Mouse (Mus musculus) heart, embryonic 14.5 days (tissue): ENCODE measurements around the gene Dglucy. TPM values are rescaled to one million over a fixed set of nuclear protein-coding genes. Genes with fewer than 3 reads are reported as not detected.

Source experiments
- ATAC-seq: fragments of 200-750 bp; cut with Nextera tagmentation; 2 replicates; pipeline ENCODE4 v1.8.0; 2017; ENCODE audit warnings: low read depth, moderate TSS enrichment; ENCODE audit not compliant: insufficient number of reproducible peaks, insufficient read depth, low FRiP score
- H3K27ac ChIP-seq, 2 experiments: fragments of 200-500 bp in 1 of 2; fragments of 300-500 bp in 1 of 2; sonication (generic) in 1 of 2; replicated peaks in 1 of 2; 2 replicates each; pipeline ENCODE4 v1.5.1; 2012 to 2014; ENCODE audit warnings: low read depth in 2 of 2, low read length in 2 of 2, control low read depth in 1 of 2, mild to moderate bottlenecking in 1 of 2, mixed read lengths in 1 of 2; ENCODE audit not compliant: control insufficient read depth in 1 of 2, insufficient read depth in 1 of 2
- H3K27me3 ChIP-seq: fragments of 300-500 bp; sonication (generic); 2 replicates; pipeline ENCODE4 v1.6.1; 2014; ENCODE audit warnings: mild to moderate bottlenecking, low read length, control low read depth; ENCODE audit not compliant: control insufficient read depth, insufficient read depth
- H3K36me3 ChIP-seq: fragments of 300-500 bp; sonication (generic); 2 replicates; pipeline ENCODE4 v1.6.1; 2014; ENCODE audit warnings: mild to moderate bottlenecking, control low read depth, low read length, mixed read lengths; ENCODE audit not compliant: control insufficient read depth, insufficient read depth
- H3K4me1 ChIP-seq, 2 experiments: fragments of 200-500 bp in 1 of 2; fragments of 300-500 bp in 1 of 2; sonication (generic) in 1 of 2; 2 replicates each; pipeline ENCODE4 v1.6.1; 2012 to 2014; ENCODE audit warnings: low read length in 2 of 2, control low read depth in 1 of 2, mixed read lengths in 1 of 2; ENCODE audit not compliant: control insufficient read depth in 2 of 2, insufficient read depth in 2 of 2
- H3K4me2 ChIP-seq: fragments of 300-500 bp; sonication (generic); 2 replicates; pipeline ENCODE4 v1.6.1; 2014; ENCODE audit warnings: mild to moderate bottlenecking, low read length
- H3K4me3 ChIP-seq, 2 experiments: fragments of 200-500 bp in 1 of 2; fragments of 300-500 bp in 1 of 2; sonication (generic) in 1 of 2; 2 replicates each; pipeline ENCODE4 v1.5.1; 2012 to 2014; ENCODE audit warnings: low read length in 2 of 2, mild to moderate bottlenecking in 2 of 2, control low read depth in 1 of 2, low read depth in 1 of 2, moderate library complexity in 1 of 2; ENCODE audit not compliant: control insufficient read depth in 1 of 2, insufficient read depth in 1 of 2
- H3K9ac ChIP-seq: fragments of 300-500 bp; sonication (generic); 2 replicates; pipeline ENCODE4 v1.6.1; 2014; ENCODE audit warnings: mild to moderate bottlenecking, low read length
- H3K9me3 ChIP-seq: fragments of 300-500 bp; sonication (generic); 2 replicates; pipeline ENCODE4 v1.6.1; 2016; ENCODE audit warnings: low read length, control low read depth; ENCODE audit not compliant: control insufficient read depth
- WGBS: fragments of 180-500 bp; shearing (Covaris S2); extraction: QIAGEN DNeasy Blood & Tissue Kit; methylation state at CpG from one replicate; pipeline ENCODE4 v1.1.7; 2014; 5-methylcytosine and 5-hydroxymethylcytosine counted together
- polyA plus RNA-seq: library from polyadenylated mRNA; unstranded; fragments of >200 nt; fragmentation: Nextera tagmentation; extraction: Ambion mirVana; gene quantifications from 2 replicates; pipeline ENCODE4 v1.2.1, GENCODE M21; 2014

Gene Dglucy
- polyA plus RNA-seq, result 4.8 and 5.9 TPM in 2 replicates

- H3K9ac ChIP-seq, result peak within 1 kb of the TSS; percentile 68
Measured at GRCm38 (mm10) chr12:100778934-100779865, at the start of gene Dglucy. Dglucy (plus strand) TSS chr12:100779057.

GRCm38 (mm10) chr12:100735156-100735555 lies 43.7 kb upstream of the Dglucy start:
- Histone ChIP-seq H3K4me1 (no peaks in the 10 kb centered on the region), H3K9me3 (no peaks in the 10 kb centered on the region), H3K4me3 (no peak overlapping the region), H3K4me2 (no peak overlapping the region), H3K27me3 (no peaks in the 10 kb centered on the region), H3K9ac (no peak overlapping the region), H3K36me3 (no peaks in the 10 kb centered on the region), H3K27ac (no peak overlapping the region)
- no peak for ATAC-seq
- WGBS, result 73% methylated on average over 5 of the region's 5 CpGs

More at GRCm38 (mm10) chr12:100778934-100779865, at the start of gene Dglucy:
- Histone ChIP-seq H3K9me3 (no peaks in the 10 kb centered on the region), H3K27ac (peak within 1 kb of the TSS; percentile 44 to 62), H3K4me2 (peak within 1 kb of the TSS; percentile 56), H3K4me1 (peaks cover 11 to 14% of the 10 kb centered on the region in 2 experiments), H3K27me3 (no peaks in the 10 kb centered on the region), H3K36me3 (no peaks in the 10 kb centered on the region), H3K4me3 (peak within 1 kb of the TSS; percentile 31)
- peak; percentile 91 for ATAC-seq
- 40% methylated on average over 12 of the region's 12 CpGs for WGBS

- 87% methylated on average over 2 of the region's 2 CpGs for WGBS
Measured at GRCm38 (mm10) chr12:100735581-100735980, 43.3 kb upstream of the Dglucy start.

GRCm38 (mm10) chr12:100738498-100738897 lies 40.4 kb upstream of the Dglucy start:
- Histone ChIP-seq H3K9ac (no peak overlapping the region), H3K27ac (no peak overlapping the region), H3K9me3 (0 out of 2 replicates have a peak, but pooled peaks cover 4% of the 10 kb centered on the region), H3K36me3 (no peaks in the 10 kb centered on the region), H3K4me1 (no peaks in the 10 kb centered on the region), H3K4me3 (no peak overlapping the region), H3K27me3 (no peaks in the 10 kb centered on the region), H3K4me2 (no peak overlapping the region)
- no peak for ATAC-seq
- 61% methylated on average over 3 of the region's 3 CpGs for WGBS

More at GRCm38 (mm10) chr12:100735581-100735980, 43.3 kb upstream of the Dglucy start:
- Histone ChIP-seq H3K4me1 (no peaks in the 10 kb centered on the region), H3K27me3 (no peaks in the 10 kb centered on the region), H3K27ac (no peak overlapping the region), H3K4me2 (no peak overlapping the region), H3K4me3 (no peak overlapping the region), H3K9me3 (no peaks in the 10 kb centered on the region), H3K9ac (no peak overlapping the region), H3K36me3 (no peaks in the 10 kb centered on the region)
- no peak for ATAC-seq

GRCm38 (mm10) chr12:100739011-100739570 lies 39.8 kb upstream of the Dglucy start:
- H3K9ac ChIP-seq, result no peak overlapping the region
- no peaks in the 10 kb centered on the region for H3K4me1 ChIP-seq
- no peaks in the 10 kb centered on the region for H3K27me3 ChIP-seq
- no peak overlapping the region for H3K4me3 ChIP-seq
- H3K9me3 ChIP-seq, result 0 out of 2 replicates have a peak, but pooled peaks cover 4% of the 10 kb centered on the region
- WGBS, result 73% methylated on average over 4 of the region's 4 CpGs
- H3K36me3 ChIP-seq, result no peaks in the 10 kb centered on the region
- no peak overlapping the region for H3K4me2 ChIP-seq
- ATAC-seq, result no peak
- H3K27ac ChIP-seq, result no peak overlapping the region

- ATAC-seq, result no peak
- Histone ChIP-seq H3K9me3 (0 out of 2 replicates have a peak, but pooled peaks cover 4% of the 10 kb centered on the region), H3K4me3 (no peak overlapping the region), H3K4me2 (no peak overlapping the region), H3K36me3 (no peaks in the 10 kb centered on the region), H3K9ac (no peak overlapping the region), H3K27ac (no peak overlapping the region), H3K27me3 (no peaks in the 10 kb centered on the region), H3K4me1 (no peaks in the 10 kb centered on the region)
- 88% methylated on average over 5 of the region's 5 CpGs for WGBS
Measured at GRCm38 (mm10) chr12:100740313-100740712, 38.5 kb upstream of the Dglucy start.

- Histone ChIP-seq H3K4me1 (no peaks in the 10 kb centered on the region), H3K27me3 (no peaks in the 10 kb centered on the region), H3K9me3 (0 out of 2 replicates have a peak, but pooled peaks cover 4% of the 10 kb centered on the region), H3K27ac (no peak overlapping the region), H3K4me2 (no peak overlapping the region), H3K4me3 (no peak overlapping the region), H3K36me3 (no peaks in the 10 kb centered on the region), H3K9ac (no peak overlapping the region)
- WGBS, result 59% methylated on average over 2 of the region's 2 CpGs
- ATAC-seq, result no peak
Measured at GRCm38 (mm10) chr12:100742468-100742867, 36.4 kb upstream of the Dglucy start.
